Mouse (Mus musculus) ES-E14 (cell line): Measurements from ENCODE around the gene Traf3ip1. TPM values are rescaled to one million over a fixed set of nuclear protein-coding genes. Genes with fewer than 3 reads are reported as not detected.

Experiments used
- DNase-seq: peaks from one replicate; pipeline ENCODE4 v3.0.0-alpha.2; 2013; ENCODE audit warnings: low read depth, low spot score
- H3K27ac ChIP-seq: 2 replicates; pipeline ENCODE4 v1.5.1; 2012; ENCODE audit warnings: low read depth, mild to moderate bottlenecking, low read length, moderate library complexity, mixed read lengths; ENCODE audit not compliant: poor library complexity, insufficient read depth, severe bottlenecking
- H3K36me3 ChIP-seq: 2 replicates; pipeline ENCODE4 v1.6.1; 2012; ENCODE audit warnings: mild to moderate bottlenecking, low read length, moderate library complexity, mixed read lengths; ENCODE audit not compliant: control insufficient read depth, poor library complexity, insufficient read depth, severe bottlenecking
- H3K4me1 ChIP-seq, 2 experiments: fragments of 150-350 bp in 1 of 2; sonication (generic) in 1 of 2; 2 replicates each; pipeline ENCODE4 v1.6.1; 2012; ENCODE audit warnings: low read length in 2 of 2, mild to moderate bottlenecking in 1 of 2, mixed read lengths in 1 of 2; ENCODE audit not compliant: control insufficient read depth in 2 of 2, insufficient read depth in 2 of 2, poor library complexity in 1 of 2
- H3K4me3 ChIP-seq, 2 experiments: fragments of 150-350 bp in 1 of 2; sonication (generic) in 1 of 2; 2 replicates each; pipeline ENCODE4 v1.5.1; 2012; ENCODE audit warnings: low read length in 2 of 2, low read depth in 1 of 2, mild to moderate bottlenecking in 1 of 2, mixed read lengths in 1 of 2; ENCODE audit not compliant: insufficient read depth in 1 of 2, poor library complexity in 1 of 2, severe bottlenecking in 1 of 2
- H3K9ac ChIP-seq: 2 replicates; pipeline ENCODE4 v1.6.1; 2012; ENCODE audit warnings: low read depth, mild to moderate bottlenecking, low read length, mixed read lengths; ENCODE audit not compliant: poor library complexity, insufficient read depth, severe bottlenecking
- H3K9me3 ChIP-seq: fragments of 150-350 bp; sonication (generic); 2 replicates; pipeline ENCODE4 v1.6.1; 2012; ENCODE audit warnings: low read depth, mild to moderate bottlenecking, low read length; ENCODE audit not compliant: control insufficient read depth, insufficient read depth
- CHD2 ChIP-seq: IDR thresholded peaks from 2 replicates; pipeline ENCODE4 v1.6.1; 2014; ENCODE audit warnings: mild to moderate bottlenecking, low read depth, low read length, inconsistent platforms
- HCFC1 ChIP-seq: IDR thresholded peaks from 2 replicates; pipeline ENCODE4 v1.6.1; 2012; ENCODE audit warnings: low read length, inconsistent platforms, borderline replicate concordance; ENCODE audit not compliant: insufficient read depth
- MAFK ChIP-seq: IDR thresholded peaks from 2 replicates; pipeline ENCODE4 v1.6.1; 2014; ENCODE audit warnings: mild to moderate bottlenecking, low read depth, low read length, inconsistent platforms; ENCODE audit not compliant: insufficient read depth
- ZC3H11A ChIP-seq: IDR thresholded peaks from 2 replicates; pipeline ENCODE4 v1.6.1; 2012; ENCODE audit warnings: low read depth, mild to moderate bottlenecking, inconsistent platforms, low read length, borderline replicate concordance
- ZNF384 ChIP-seq: IDR thresholded peaks from 2 replicates; pipeline ENCODE4 v1.6.1; 2012; ENCODE audit warnings: low read depth, low read length, inconsistent platforms
- in situ Hi-C, 2 experiments: fragments of 600-800 bp; cut with MboI; formaldehyde crosslinking; loops; one replicate each; pipeline ENCODE4 v1.15.1; 2025; ENCODE audit warnings: low sequenced_read_pairs in 2 of 2, inconsistent platforms in 1 of 2; ENCODE audit not compliant: unreplicated experiment in 2 of 2
- total RNA-seq: library from RNA; depleted of rRNA; stranded (reverse); fragments of 300-350 nt; gene quantifications from 2 replicates; pipeline ENCODE4 v1.2.3, GENCODE M21; 2012

Traf3ip1 gene
- total RNA-seq, 1 experiment = 7.9 TPM

DNA sequence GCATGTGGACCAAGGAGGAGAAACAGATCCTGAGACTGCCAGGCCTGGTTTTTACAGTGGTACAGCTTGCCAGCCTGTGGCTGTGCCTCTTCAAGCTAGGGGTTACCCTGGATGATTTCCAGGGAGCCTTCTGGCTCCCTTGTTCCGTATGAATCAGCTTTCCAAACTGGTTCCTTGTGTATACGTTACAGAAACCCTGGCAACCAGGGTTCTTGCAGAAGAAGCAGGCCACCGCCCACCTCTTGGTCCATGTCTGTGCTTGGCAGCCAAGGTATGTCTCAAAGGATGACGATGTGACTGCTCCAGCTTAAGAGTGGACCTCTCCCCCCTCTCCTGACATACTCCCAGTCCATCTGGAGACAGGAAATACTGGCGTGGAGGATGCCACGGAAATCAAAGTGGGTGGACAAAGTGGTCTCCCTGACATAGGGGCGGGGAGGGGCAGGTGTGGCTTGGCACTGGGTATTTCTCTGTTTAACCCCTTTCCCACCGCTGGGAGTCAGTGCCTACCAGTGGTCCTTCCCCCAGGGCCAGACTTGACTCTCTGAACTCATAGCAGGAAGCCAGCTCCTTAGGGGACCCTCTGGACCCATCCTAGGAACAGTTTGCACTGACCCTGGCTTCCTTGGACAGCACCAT is 36.1 kb upstream of the Traf3ip1 start:
- Histone ChIP-seq H3K4me3 (peak overlapping the region; percentile 62 to 90; a peak in 3 of 4 replicates), H3K9me3 (no peaks in the 10 kb centered on the region), H3K9ac (no peak overlapping the region), H3K27ac (no peak overlapping the region), H3K36me3 (no peaks in the 10 kb centered on the region), H3K4me1 (no peaks in the 10 kb centered on the region; a peak in 1 of 4 replicates)
- DNase-seq = no peak
- in situ Hi-C loops = no loop called here
- TF ChIP-seq MAFK = no peak
- no peak for TF ChIP-seq ZNF384
- no peak for TF ChIP-seq HCFC1
- TF ChIP-seq ZC3H11A = no peak
- TF ChIP-seq CHD2 = no peak

DNA sequence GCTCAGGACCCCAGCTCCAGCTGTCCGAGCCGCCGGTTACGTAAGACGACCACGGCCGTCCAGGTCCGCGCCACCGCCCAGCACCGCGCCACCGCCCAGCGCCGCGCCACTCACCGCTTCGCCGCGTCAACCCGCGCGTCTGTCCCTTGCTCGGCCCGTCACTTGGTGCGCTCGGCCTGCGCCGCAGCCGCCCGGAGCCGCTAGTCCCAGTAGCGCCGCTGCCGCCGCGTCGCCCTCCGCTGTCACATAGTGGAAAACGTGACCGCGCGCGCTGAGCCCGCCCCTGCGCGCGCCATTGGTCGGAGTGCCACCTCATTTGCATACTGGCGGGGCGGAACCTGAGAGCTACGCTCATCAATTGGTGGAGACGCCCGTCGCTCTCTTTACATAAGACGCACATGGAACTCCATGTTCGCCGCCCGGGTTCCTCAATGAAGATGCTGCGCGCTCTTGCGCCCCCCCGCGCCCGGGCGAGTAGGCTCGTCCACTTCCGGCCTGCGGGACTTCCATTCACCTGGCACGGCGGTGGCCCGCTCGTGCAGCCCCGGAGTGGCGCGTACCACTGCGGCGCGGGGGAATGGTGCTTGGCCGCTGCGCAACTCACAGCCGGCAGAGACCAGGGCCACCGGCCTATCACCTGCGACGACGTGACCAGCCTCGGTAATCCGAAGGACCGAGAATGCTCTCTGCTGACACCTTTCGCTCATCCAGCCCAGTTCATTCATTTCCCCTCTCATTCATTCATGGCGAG is 35.2 kb upstream of the Traf3ip1 start, which contains the start of gene Per2:
TSS of gene Per2 (minus strand) at position 266 of the 751 bp plus-strand sequence.
- peak; percentile 97 for DNase-seq
- Histone ChIP-seq H3K4me3 (peak within 1 kb of the TSS; percentile 70 to 90), H3K9ac (peak within 1 kb of the TSS; percentile 66), H3K36me3 (no peaks in the 10 kb centered on the region), H3K27ac (no peak within 1 kb of the TSS), H3K9me3 (no peaks in the 10 kb centered on the region), H3K4me1 (no peaks in the 10 kb centered on the region; a peak in 1 of 4 replicates)
- no peak for TF ChIP-seq ZNF384
- peak; percentile 91 for TF ChIP-seq CHD2
- in situ Hi-C loops = no loop called here

DNA sequence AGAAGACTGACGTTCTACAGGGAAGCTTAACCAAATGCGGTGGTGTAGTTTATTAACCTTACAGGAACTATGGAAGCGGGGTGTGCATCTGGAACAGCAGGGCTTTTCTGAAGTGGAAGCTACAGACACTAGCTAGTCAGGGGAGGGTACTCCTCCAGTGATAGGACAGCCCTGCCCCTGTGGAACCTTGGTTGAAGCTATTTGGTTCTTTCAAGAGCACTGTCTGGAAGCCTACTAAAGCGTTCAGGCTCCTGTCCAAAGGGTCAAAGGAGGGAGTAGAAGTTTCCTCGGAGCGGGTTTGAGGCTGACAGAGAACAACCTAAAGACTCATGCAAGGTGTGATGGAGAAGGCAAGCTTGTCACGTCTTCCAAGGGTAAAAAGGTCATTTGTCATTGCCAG is 34.4 kb upstream of the Traf3ip1 start:
- no peaks in the 10 kb centered on the region for H3K36me3 ChIP-seq
- TF ChIP-seq MAFK = no peak
- TF ChIP-seq HCFC1 = no peak
- no peak for TF ChIP-seq CHD2
- no peak for TF ChIP-seq ZNF384
- no peak for TF ChIP-seq ZC3H11A
- H3K4me3 ChIP-seq = peak overlapping the region in 1 of 2 experiments; percentile 70; a peak in 2 of 4 replicates
- H3K9me3 ChIP-seq = no peaks in the 10 kb centered on the region
- no peaks in the 10 kb centered on the region; a peak in 1 of 4 replicates for H3K4me1 ChIP-seq
- in situ Hi-C loops = no loop called here
- H3K9ac ChIP-seq = no peak overlapping the region
- no peak overlapping the region for H3K27ac ChIP-seq
- no peak for DNase-seq

DNA sequence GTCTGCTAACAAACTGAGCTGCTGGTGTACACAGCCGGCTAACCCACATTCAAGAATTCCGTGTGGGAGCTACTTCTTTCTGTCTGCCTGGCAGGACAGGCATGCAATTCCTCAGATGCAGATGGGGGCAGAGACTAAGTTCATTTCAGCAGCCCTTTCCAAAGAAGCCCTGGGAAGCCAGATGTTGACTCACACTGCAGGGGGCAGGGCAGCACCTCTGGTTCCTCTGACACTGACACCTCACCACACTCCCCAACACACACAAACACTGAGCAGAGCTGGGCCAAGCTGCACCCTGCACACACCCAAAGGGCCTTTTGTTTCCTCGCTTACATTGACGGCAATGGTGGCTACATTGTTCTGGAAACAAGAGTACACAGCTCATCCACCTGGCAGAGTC is 33.9 kb upstream of the Traf3ip1 start:
- no peak for DNase-seq
- no peaks in the 10 kb centered on the region for H3K9me3 ChIP-seq
- H3K4me3 ChIP-seq = no peak overlapping the region
- in situ Hi-C loops = no loop called here
- H3K4me1 ChIP-seq = no peaks in the 10 kb centered on the region; a peak in 1 of 4 replicates
- H3K9ac ChIP-seq = no peak overlapping the region
- TF ChIP-seq ZC3H11A (no peak), ZNF384 (no peak), HCFC1 (no peak), CHD2 (no peak), MAFK (no peak)
- no peaks in the 10 kb centered on the region for H3K36me3 ChIP-seq
- H3K27ac ChIP-seq = no peak overlapping the region
